Mouse (Mus musculus) kidney, postnatal 14 days (tissue): ENCODE data around the gene Adprm.

Source experiments
- DNase-seq: peaks from one replicate; pipeline ENCODE4 v3.0.0; 2022; ENCODE audit warnings: mixed read lengths

The Adprm gene

GRCm38 (mm10) chr11:67022354-67023115 is 29.9 kb downstream of the Adprm start:
- no peak for DNase-seq

- peak; percentile 67 for DNase-seq
Observed at GRCm38 (mm10) chr11:67020948-67021347, 31.4 kb downstream of the Adprm start.

GRCm38 (mm10) chr11:67019711-67020475 is 32.5 kb downstream of the Adprm start:
- DNase-seq: peak; percentile 46

GRCm38 (mm10) chr11:67017801-67018591 is 34.4 kb downstream of the Adprm start:
- DNase-seq: no peak

- no peak for DNase-seq
Observed at GRCm38 (mm10) chr11:67011635-67012034, 40.8 kb downstream of the Adprm start.

GRCm38 (mm10) chr11:67010430-67010829 is 42.0 kb downstream of the Adprm start:
- DNase-seq: no peak

- no peak for DNase-seq
Observed at GRCm38 (mm10) chr11:67008528-67008927, 43.9 kb downstream of the Adprm start.

GRCm38 (mm10) chr11:67007961-67008360 is 44.4 kb downstream of the Adprm start:
- no peak for DNase-seq

GRCm38 (mm10) chr11:67002911-67003310 is 49.5 kb downstream of the Adprm start:
- no peak for DNase-seq

- DNase-seq: no peak
Observed at GRCm38 (mm10) chr11:67001717-67002116, 50.7 kb downstream of the Adprm start.

GRCm38 (mm10) chr11:67000671-67001070 is 51.7 kb downstream of the Adprm start:
- no peak for DNase-seq

- peak; percentile 87 for DNase-seq
Observed at GRCm38 (mm10) chr11:66998467-66999403, 53.7 kb downstream of the Adprm start.

GRCm38 (mm10) chr11:66996446-66996845 is 55.9 kb downstream of the Adprm start:
- DNase-seq: no peak

- DNase-seq: no peak
Observed at GRCm38 (mm10) chr11:66993674-66994073, 58.7 kb downstream of the Adprm start.

GRCm38 (mm10) chr11:66992150-66992549 is 60.2 kb downstream of the Adprm start:
- DNase-seq: no peak
